Mouse (Mus musculus) kidney, adult 2 months (tissue): Measurements from ENCODE around the gene Adcy5. TPM values are rescaled to one million over a fixed set of nuclear protein-coding genes. Genes with fewer than 3 reads are reported as not detected.

Experiments
- DNase-seq: peaks from one replicate; pipeline ENCODE4 v3.0.0; 2021
- H3K27ac ChIP-seq: fragments of 200-500 bp; 2 replicates; pipeline ENCODE4 v1.5.1; 2012; ENCODE audit warnings: low read depth, low read length, control low read depth, inconsistent platforms; ENCODE audit not compliant: insufficient read depth
- H3K27me3 ChIP-seq: fragments of 200-500 bp; replicated peaks from 2 replicates; pipeline ENCODE4 v1.6.1; 2012; ENCODE audit warnings: mild to moderate bottlenecking, moderate library complexity, low read length, inconsistent platforms; ENCODE audit not compliant: control insufficient read depth, insufficient read depth
- H3K36me3 ChIP-seq: fragments of 200-500 bp; 2 replicates; pipeline ENCODE4 v1.6.1; 2012; ENCODE audit warnings: mild to moderate bottlenecking, moderate library complexity, low read length, inconsistent platforms; ENCODE audit not compliant: control insufficient read depth, insufficient read depth
- H3K4me1 ChIP-seq: fragments of 200-500 bp; 2 replicates; pipeline ENCODE4 v1.6.1; 2011; ENCODE audit warnings: low read length; ENCODE audit not compliant: control insufficient read depth, insufficient read depth
- H3K4me3 ChIP-seq: fragments of 200-500 bp; 2 replicates; pipeline ENCODE4 v1.5.1; 2011; ENCODE audit warnings: mild to moderate bottlenecking, low read depth, low read length, control low read depth; ENCODE audit not compliant: insufficient read depth
- CTCF ChIP-seq: fragments of 200-500 bp; conservative IDR thresholded peaks from 2 replicates; pipeline ENCODE4 v1.5.1; 2011; ENCODE audit warnings: low read depth, mild to moderate bottlenecking, control low read depth, low read length, moderate library complexity, mixed read lengths; ENCODE audit not compliant: insufficient read depth, insufficient read length
- POLR2A ChIP-seq: fragments of 200-500 bp; IDR thresholded peaks from one replicate; pipeline ENCODE4 v1.6.1; 2011; ENCODE audit warnings: low read depth, low read length, control low read depth
- WGBS: fragments of 180-500 bp; shearing (Covaris S2); methylation state at CpG from one replicate; pipeline ENCODE4 v1.1.7; 2018; 5-methylcytosine and 5-hydroxymethylcytosine counted together
- polyA plus RNA-seq: library from polyadenylated mRNA; depleted of rRNA; stranded (reverse); fragments of >200 nt; gene quantifications from 2 replicates; pipeline ENCODE4 v1.2.3, GENCODE M21; 2012; rRNA removed

Adcy5 gene
- polyA plus RNA-seq, 1 experiment = 5.7 TPM

DNA sequence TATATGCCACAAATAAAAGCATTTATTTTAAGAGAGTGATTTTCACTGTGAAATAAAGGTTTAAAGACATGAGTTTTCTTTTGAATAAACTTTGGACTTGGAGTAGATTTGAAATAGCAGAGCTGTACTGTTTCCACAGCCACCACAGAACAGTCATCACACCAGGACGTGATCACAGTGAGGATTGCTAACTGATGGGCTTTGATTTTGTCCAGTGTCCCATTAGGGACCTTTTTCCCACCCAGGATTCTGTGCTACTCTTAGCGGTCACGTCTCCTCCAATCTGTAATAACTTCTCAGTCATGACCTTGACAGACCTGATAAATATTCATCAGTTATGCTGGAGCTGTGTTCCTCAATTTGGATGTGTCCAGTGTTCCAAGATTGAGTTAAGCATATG lies 160.8 kb downstream of the Adcy5 start:
- Histone ChIP-seq H3K36me3 (peaks cover 2% of the 10 kb centered on the region; the same call in 1 of the 2 replicates), H3K27me3 (no peaks in the 10 kb centered on the region), H3K27ac (no peak overlapping the region), H3K4me3 (no peak overlapping the region), H3K4me1 (peaks cover 4% of the 10 kb centered on the region; the same call in 1 of the 2 replicates)
- no peak for TF ChIP-seq POLR2A
- 53% methylated on average over 3 of the region's 3 CpGs for WGBS
- peak; percentile 12 for DNase-seq

DNA sequence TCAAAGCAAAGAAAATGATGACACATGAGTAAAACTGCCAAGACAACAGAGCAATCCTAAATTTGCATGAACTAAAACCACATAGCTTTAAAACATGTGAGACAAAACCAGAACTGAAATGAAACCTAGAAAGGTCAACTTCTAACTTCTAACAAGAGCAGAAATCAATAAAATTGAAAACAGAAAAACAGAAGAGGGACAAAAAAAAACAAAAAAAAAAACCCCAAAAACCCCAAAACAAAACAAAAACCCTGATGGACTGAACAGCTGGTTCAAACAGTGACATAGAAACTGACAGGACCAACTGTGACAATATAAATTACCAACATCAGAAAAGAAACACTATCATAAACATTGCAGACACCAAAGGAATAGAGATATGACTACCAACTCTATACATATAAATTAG lies 162.2 kb downstream of the Adcy5 start:
- no peaks in the 10 kb centered on the region for H3K27me3 ChIP-seq
- no peak for DNase-seq
- peaks cover 2% of the 10 kb centered on the region; the same call in 1 of the 2 replicates for H3K36me3 ChIP-seq
- no peaks in the 10 kb centered on the region; the same call in 1 of the 2 replicates for H3K4me1 ChIP-seq
- no peak overlapping the region for H3K27ac ChIP-seq
- no peak for TF ChIP-seq CTCF
- TF ChIP-seq POLR2A = no peak
- H3K4me3 ChIP-seq = no peak overlapping the region

DNA sequence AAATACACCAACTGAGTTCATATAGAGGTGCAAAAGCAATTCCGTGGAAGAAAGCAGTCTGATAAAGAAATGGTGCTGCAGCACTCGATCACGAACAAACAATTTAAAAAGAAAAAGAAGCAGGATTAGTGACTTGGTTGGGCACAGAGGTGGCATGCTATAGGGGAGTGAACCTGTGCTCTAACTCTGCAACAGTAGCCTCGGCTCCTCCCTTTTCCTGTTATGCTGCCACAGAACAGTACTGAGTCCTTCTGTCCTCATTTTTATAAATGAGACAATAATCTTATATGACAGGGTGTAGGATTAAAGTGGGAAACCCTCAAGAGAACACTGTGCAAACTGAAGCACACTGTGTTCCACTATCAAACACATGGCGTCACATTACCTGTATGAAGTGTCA lies 162.8 kb downstream of the Adcy5 start:
- WGBS = 93% methylated on average over 5 of the region's 5 CpGs

DNA sequence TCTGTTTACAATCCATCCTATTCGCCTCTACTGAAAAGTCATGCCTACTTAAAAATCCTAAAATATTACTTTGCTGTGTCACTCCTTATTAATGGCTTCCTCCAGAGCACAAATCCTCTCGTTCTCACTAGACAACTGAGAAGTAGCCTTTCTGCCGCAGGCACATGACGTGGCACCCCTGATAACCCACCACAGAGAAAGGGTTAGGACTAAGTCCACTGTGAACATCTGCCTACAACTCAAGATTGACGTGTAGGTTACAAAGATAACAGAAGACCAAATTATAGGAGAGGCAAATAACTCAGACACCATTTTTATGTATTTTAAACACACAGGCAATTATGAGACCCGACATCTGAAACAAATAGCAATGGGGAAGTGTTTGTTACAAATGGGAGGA lies 163.7 kb downstream of the Adcy5 start:
- 81% methylated on average over 6 of the region's 6 CpGs for WGBS
- DNase-seq = no peak
- no peaks in the 10 kb centered on the region; the same call in 1 of the 2 replicates for H3K4me1 ChIP-seq

More for the DNA sequence above, 162.8 kb downstream of the Adcy5 start:
- TF ChIP-seq CTCF (no peak), POLR2A (no peak)
- Histone ChIP-seq H3K4me3 (no peak overlapping the region), H3K27me3 (no peaks in the 10 kb centered on the region), H3K36me3 (peaks cover 2% of the 10 kb centered on the region; the same call in 1 of the 2 replicates), H3K4me1 (no peaks in the 10 kb centered on the region; the same call in 1 of the 2 replicates), H3K27ac (no peak overlapping the region)
- DNase-seq = no peak

DNA sequence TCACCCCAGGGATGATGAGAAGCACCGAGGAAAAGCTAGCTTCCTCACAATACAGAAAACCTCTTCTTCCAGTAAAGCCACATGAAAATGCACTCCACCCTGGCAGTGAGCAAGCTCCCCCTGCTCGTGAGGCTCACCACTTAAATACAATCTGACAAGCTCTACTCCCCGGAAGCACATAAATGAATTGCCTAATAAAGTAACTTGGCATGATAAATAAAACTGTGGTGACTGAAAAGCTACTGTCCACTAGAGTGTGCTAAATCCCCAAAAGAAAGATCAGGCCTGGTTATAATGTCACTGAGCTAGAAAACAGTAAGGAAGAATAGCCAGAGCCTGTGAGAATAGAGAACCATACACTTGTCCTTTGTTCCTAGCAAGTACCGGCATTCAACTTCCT lies 164.7 kb downstream of the Adcy5 start:
- Histone ChIP-seq H3K36me3 (no peaks in the 10 kb centered on the region), H3K27ac (no peak overlapping the region), H3K27me3 (no peaks in the 10 kb centered on the region), H3K4me3 (no peak overlapping the region), H3K4me1 (no peaks in the 10 kb centered on the region; the same call in 1 of the 2 replicates)
- TF ChIP-seq CTCF (peak; percentile 48), POLR2A (no peak)
- peak; percentile 59 for DNase-seq
- 21% methylated on average over 4 of the region's 4 CpGs for WGBS

More for the DNA sequence above, 163.7 kb downstream of the Adcy5 start:
- Histone ChIP-seq H3K27me3 (no peaks in the 10 kb centered on the region), H3K27ac (no peak overlapping the region), H3K4me3 (no peak overlapping the region), H3K36me3 (no peaks in the 10 kb centered on the region; the same call in 1 of the 2 replicates)
- TF ChIP-seq CTCF = no peak
- no peak for TF ChIP-seq POLR2A

DNA sequence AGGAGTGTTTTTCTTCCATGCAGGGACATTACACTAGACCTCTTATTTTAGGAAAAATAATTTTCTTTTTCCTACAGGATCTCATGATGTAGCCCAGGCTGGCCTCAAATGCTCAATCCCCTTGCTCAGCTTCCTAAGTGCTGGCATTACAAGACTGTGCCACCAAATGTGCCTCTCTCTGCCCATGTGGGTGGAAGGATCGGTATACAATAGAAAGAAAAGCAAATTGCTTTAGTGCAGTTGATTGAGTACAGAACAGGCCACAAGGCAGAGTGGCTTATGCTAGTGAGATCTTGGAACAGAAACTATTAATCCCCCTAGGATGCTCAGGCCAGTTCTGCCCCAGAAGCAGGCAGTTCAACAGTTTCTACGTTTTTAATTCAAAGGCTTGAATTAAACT lies 165.1 kb downstream of the Adcy5 start:
- Histone ChIP-seq H3K4me1 (no peaks in the 10 kb centered on the region; the same call in 1 of the 2 replicates), H3K27me3 (no peaks in the 10 kb centered on the region), H3K36me3 (no peaks in the 10 kb centered on the region), H3K4me3 (no peak overlapping the region), H3K27ac (no peak overlapping the region)
- no peak for TF ChIP-seq POLR2A
- TF ChIP-seq CTCF = no peak
- DNase-seq = no peak
- WGBS = 87% methylated on average over 2 of the region's 2 CpGs

DNA sequence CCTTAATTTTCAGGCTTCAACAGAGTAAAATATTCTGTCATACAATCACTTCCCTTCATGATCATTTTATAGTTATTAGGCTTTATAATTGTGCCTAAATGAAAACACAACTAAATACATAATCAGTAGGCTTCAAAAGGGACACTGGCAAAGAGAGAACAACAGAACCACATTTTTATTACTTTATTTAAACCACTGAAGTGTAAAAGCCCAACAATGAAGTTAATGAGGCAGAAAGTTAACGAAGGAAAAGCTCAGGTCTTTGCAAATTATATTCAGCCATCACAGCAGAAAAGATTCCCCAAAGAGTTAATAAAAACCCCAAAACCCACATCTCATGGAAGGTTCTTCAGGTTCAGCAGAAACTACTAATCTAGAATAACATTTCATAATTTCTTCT lies 175.8 kb downstream of the Adcy5 start:
- no peaks in the 10 kb centered on the region for H3K27me3 ChIP-seq
- no peaks in the 10 kb centered on the region for H3K4me1 ChIP-seq
- H3K27ac ChIP-seq = no peak overlapping the region
- no peak for DNase-seq
- H3K4me3 ChIP-seq = no peak overlapping the region
- WGBS = 44% methylated on average over 1 of the region's 1 CpGs
- H3K36me3 ChIP-seq = peaks cover 4% of the 10 kb centered on the region
- TF ChIP-seq CTCF = no peak

Other genes starting within 250 kb of the Adcy5 start
- gene Hacd2, start 132.4 kb upstream of the Adcy5 start, polyA plus RNA-seq = 68.4 and 70.8 TPM in 2 replicates
- gene Sec22a, start 209.0 kb downstream of the Adcy5 start, polyA plus RNA-seq = 24.1 and 26.5 TPM in 2 replicates